Comparison of ENCODE assay signal across 13 mouse cellular contexts in the genomic region with DNA sequence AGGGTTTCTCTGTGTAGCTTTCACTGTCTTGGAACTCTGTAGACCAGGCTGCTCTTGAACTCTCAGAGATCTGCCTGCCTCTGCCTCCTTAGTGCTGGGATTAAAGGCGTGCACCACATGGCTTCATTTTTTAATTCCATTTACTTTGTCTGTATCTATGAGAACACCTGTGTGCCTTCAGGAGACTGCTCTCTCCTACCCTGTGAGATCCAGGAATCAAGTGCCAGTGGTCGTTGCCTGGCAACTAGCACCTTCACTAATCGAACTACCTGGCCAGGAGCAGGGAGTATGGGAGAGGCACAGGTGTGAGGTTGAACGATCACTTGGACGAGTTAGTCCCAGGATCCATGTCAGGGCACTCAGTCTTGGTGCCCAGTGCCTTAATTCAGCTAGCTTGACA. TPM values are rescaled to one million over a fixed set of nuclear protein-coding genes. Genes with fewer than 3 reads are reported as not detected.
DNase-seq lines count a peak whose midpoint lies in the region; ATAC-seq and TF ChIP-seq lines count a peak whose summit lies in the region.
"Had no signal": no experiment of that assay in that cellular context is flagged by ENCODE, and none has a peak within 500 bp of the region (broad histone marks: within the 10 kb centered on the region; RNA-seq: fewer than 3 reads in every experiment).

No protein-coding gene starts in this region.

- no peak overlapping the region for H3K9ac ChIP-seq in heart, postnatal 0 days (replicated peaks; ENCODE audit: low read depth, low read length)
- H3K9ac ChIP-seq in liver, embryonic 14.5 days (replicated peaks), result no peak overlapping the region
- H3K9ac ChIP-seq: embryonic facial prominence, embryonic 15.5 days; midbrain, embryonic 12.5 days had no signal

- DNase-seq in heart, postnatal 0 days (ENCODE audit: low spot score), result no peak
- no peak for DNase-seq in heart, postnatal 10 days
- peak; percentile 5 for DNase-seq in thymus, postnatal 14 days
- no peak for DNase-seq in thymus, postnatal 25 days
- no peak for DNase-seq in liver, embryonic 14.5 days (ENCODE audit: low read depth in 3 of 3, low spot score in 3 of 3)
- DNase-seq in left cerebral cortex, postnatal 10 days (ENCODE audit: extremely low spot score in 1 of 2, low spot score in 2 of 2), result no peak
- no peak for DNase-seq in left cerebral cortex, adult 8-10 months (ENCODE audit: low spot score in 2 of 2)
- DNase-seq: cerebellum, adult 2 months; right cerebral cortex, postnatal 14 days had no signal

- peaks cover 66% of the 10 kb centered on the region for H3K4me1 ChIP-seq in heart, postnatal 0 days (ENCODE audit: control insufficient read depth, insufficient read depth)
- peaks cover 54 to 73% of the 10 kb centered on the region in 2 experiments for H3K4me1 ChIP-seq in liver, embryonic 14.5 days (replicated peaks; ENCODE audit: control insufficient read depth in 2 of 2, insufficient read depth in 2 of 2, low read length in 1 of 2)

- no peak overlapping the region for H3K4me3 ChIP-seq in heart, postnatal 0 days (ENCODE audit: low read depth, low read length)
- H3K4me3 ChIP-seq in liver, embryonic 14.5 days (ENCODE audit: insufficient read depth in 1 of 2, low read depth in 2 of 2, low read length in 2 of 2), result no peak overlapping the region
- H3K4me3 ChIP-seq: embryonic facial prominence, embryonic 15.5 days; midbrain, embryonic 12.5 days had no signal

- intact Hi-C loops in heart, postnatal 10 days (cut with DNase I), result no loop called here
- intact Hi-C loops in left cerebral cortex, postnatal 10 days (cut with DNase I), result no loop called here

- H3K9me3 ChIP-seq in heart, postnatal 0 days (replicated peaks; ENCODE audit: control insufficient read depth, low read length), result no peaks in the 10 kb centered on the region
- H3K9me3 ChIP-seq in liver, embryonic 14.5 days (ENCODE audit: control insufficient read depth, low read length), result no peaks in the 10 kb centered on the region
- H3K9me3 ChIP-seq: embryonic facial prominence, embryonic 15.5 days; midbrain, embryonic 12.5 days had no signal

- TF ChIP-seq CTCF in heart, postnatal 0 days (IDR thresholded peaks at IDR 0.05; ENCODE audit: low read depth), result no peak
- no peak for TF ChIP-seq CTCF in liver, embryonic 14.5 days (IDR thresholded peaks at IDR 0.05; ENCODE audit: low read depth)

- WGBS in heart, postnatal 0 days, result 89% methylated on average over 5 of the region's 5 CpGs
- 82% methylated on average over 5 of the region's 5 CpGs for WGBS in liver, embryonic 14.5 days (ENCODE audit: insufficient replicate concordance)

- H3K27ac ChIP-seq in heart, postnatal 0 days (ENCODE audit: low read depth), result peak overlapping the region; percentile 99
- peak overlapping the region; percentile 30 for H3K27ac ChIP-seq in liver, embryonic 14.5 days
- H3K27ac ChIP-seq: embryonic facial prominence, embryonic 15.5 days; midbrain, embryonic 12.5 days had no signal

- TF ChIP-seq EP300 in heart, postnatal 0 days (IDR thresholded peaks at IDR 0.05; ENCODE audit: low read depth), result no peak
- TF ChIP-seq EP300 in liver, embryonic 14.5 days (IDR thresholded peaks at IDR 0.05; ENCODE audit: low read depth), result no peak

- no peak for ATAC-seq in heart, postnatal 0 days (ENCODE audit: insufficient read depth, low read depth)
- ATAC-seq in liver, embryonic 14.5 days (ENCODE audit: insufficient read depth), result no peak
- ATAC-seq: forebrain, embryonic 14.5 days; Patski had no signal

- no peaks in the 10 kb centered on the region for H3K27me3 ChIP-seq in heart, postnatal 0 days (ENCODE audit: control insufficient read depth, insufficient read depth, low read length)
- no peaks in the 10 kb centered on the region for H3K27me3 ChIP-seq in liver, embryonic 14.5 days (ENCODE audit: control insufficient read depth, insufficient read depth, low read length)
- H3K27me3 ChIP-seq: embryonic facial prominence, embryonic 15.5 days; midbrain, embryonic 12.5 days; Patski had no signal

- H3K36me3 ChIP-seq in heart, postnatal 0 days (replicated peaks; ENCODE audit: control insufficient read depth, insufficient read depth, low read length), result peaks cover 10% of the 10 kb centered on the region
- H3K36me3 ChIP-seq in liver, embryonic 14.5 days (replicated peaks; ENCODE audit: control insufficient read depth, insufficient read depth, low read depth), result peaks cover 12% of the 10 kb centered on the region; the same call in 1 of the 2 replicates

- H3K4me2 ChIP-seq in heart, postnatal 0 days (ENCODE audit: low read depth, low read length), result no peak overlapping the region
- H3K4me2 ChIP-seq in liver, embryonic 14.5 days (ENCODE audit: low read depth), result no peak overlapping the region
- H3K4me2 ChIP-seq: embryonic facial prominence, embryonic 15.5 days; midbrain, embryonic 12.5 days had no signal

RNA-seq across cellular contexts. Expression of a gene that starts 12.6 kb away (rescaled TPM):
- total RNA-seq in heart, postnatal 0 days (2014; rRNA removed; ENCODE audit: low replicate concordance), result 213 and 278 TPM in 2 replicates
- 50.1 and 51.9 TPM in 2 replicates for polyA plus RNA-seq in heart, postnatal 0 days (2015; fragmentation: Nextera tagmentation; extraction: Ambion mirVana)
- total RNA-seq in heart, postnatal 10 days (2021), result 100 to 1,000 TPM; 147 to 161 TPM
- 26.6 and 34.6 TPM in 2 replicates for polyA plus RNA-seq in liver, embryonic 14.5 days (2012; rRNA removed)
- 39.2 and 45.0 TPM in 2 replicates for polyA plus RNA-seq in liver, embryonic 14.5 days (2014; fragmentation: Nextera tagmentation; extraction: Ambion mirVana)
- total RNA-seq in left cerebral cortex, postnatal 10 days (2021), result 10 to 100 TPM; 62.2 to 63.0 TPM
- total RNA-seq in left cerebral cortex, adult 8-10 months (2022), result 10 to 100 TPM; 47.2 to 59.6 (median 54.3) TPM

RNA-seq across cellular contexts. Expression of a gene that starts 16.5 kb away (rescaled TPM):
- total RNA-seq in heart, postnatal 0 days (2014; rRNA removed; ENCODE audit: low replicate concordance), result 20.2 and 23.8 TPM in 2 replicates
- 7.5 and 11.2 TPM in 2 replicates for polyA plus RNA-seq in heart, postnatal 0 days (2015; fragmentation: Nextera tagmentation; extraction: Ambion mirVana)
- total RNA-seq in heart, postnatal 10 days (2021), result 10 to 100 TPM; 32.2 to 37.4 TPM
- 0.12 and 0.43 TPM in 2 replicates for polyA plus RNA-seq in liver, embryonic 14.5 days (2012; rRNA removed)
- polyA plus RNA-seq in liver, embryonic 14.5 days (2014; fragmentation: Nextera tagmentation; extraction: Ambion mirVana), result 0.17 and 0.47 TPM in 2 replicates
- total RNA-seq in left cerebral cortex, postnatal 10 days (2021), result 1 to 10 TPM in 1 of 2 experiments, under 1 TPM in 1; 0.73 to 1.3 TPM
- total RNA-seq in left cerebral cortex, adult 8-10 months (2022), result 10 to 100 TPM in 3 of 4 experiments, 1 to 10 TPM in 1; 9.4 to 12.9 (median 11.4) TPM

RNA-seq across cellular contexts. Expression of a gene that starts 46.4 kb away (rescaled TPM):
- total RNA-seq in heart, postnatal 0 days (2014; rRNA removed; ENCODE audit: low replicate concordance), result 43.3 and 49.6 TPM in 2 replicates
- polyA plus RNA-seq in heart, postnatal 0 days (2015; fragmentation: Nextera tagmentation; extraction: Ambion mirVana), result 38.5 and 40.6 TPM in 2 replicates
- total RNA-seq in heart, postnatal 10 days (2021), result 10 to 100 TPM; 61.4 to 63.6 TPM
- polyA plus RNA-seq in liver, embryonic 14.5 days (2012; rRNA removed), result 10.2 and 14.9 TPM in 2 replicates
- polyA plus RNA-seq in liver, embryonic 14.5 days (2014; fragmentation: Nextera tagmentation; extraction: Ambion mirVana), result 26.8 and 27.1 TPM in 2 replicates
- total RNA-seq in left cerebral cortex, postnatal 10 days (2021), result 100 to 1,000 TPM; 231 to 238 TPM
- total RNA-seq in left cerebral cortex, adult 8-10 months (2022), result 100 to 1,000 TPM; 322 to 333 (median 327) TPM
